Mouse (Mus musculus) brain, embryonic 18.5 days (tissue): ENCODE results near the gene Lep.
A peak's percentile ranks its signal among the peaks of the same experiment; 100 is the strongest.

ENCODE experiments used
- DNase-seq: peaks from one replicate; pipeline ENCODE4 v3.0.0-alpha.2; 2012; ENCODE audit warnings: low read depth, low spot score

Gene Lep

GRCm38 (mm10) chr6:29044029-29044428 lies 16.0 kb upstream of the Lep start:
- no peak for DNase-seq

- no peak for DNase-seq
These were observed 10.1 kb upstream of the Lep start for GRCm38 (mm10) chr6:29049926-29050325.

GRCm38 (mm10) chr6:29052188-29052587 lies 7.8 kb upstream of the Lep start:
- peak; percentile 22 for DNase-seq

GRCm38 (mm10) chr6:29053181-29053580 lies 6.8 kb upstream of the Lep start:
- DNase-seq = no peak

GRCm38 (mm10) chr6:29056377-29056776 lies 3.6 kb upstream of the Lep start:
- no peak for DNase-seq

GRCm38 (mm10) chr6:29066389-29066790 lies 6.4 kb downstream of the Lep start:
- no peak for DNase-seq

GRCm38 (mm10) chr6:29072258-29072657 lies 12.2 kb downstream of the Lep start:
- DNase-seq = no peak

GRCm38 (mm10) chr6:29073462-29074132 lies 13.6 kb downstream of the Lep start:
- DNase-seq = no peak

- DNase-seq = no peak
These were observed 14.1 kb downstream of the Lep start for GRCm38 (mm10) chr6:29074133-29074469.

- DNase-seq = peak; percentile 57
These were observed 19.3 kb downstream of the Lep start for GRCm38 (mm10) chr6:29079291-29079690.

- no peak for DNase-seq
These were observed 21.9 kb downstream of the Lep start for GRCm38 (mm10) chr6:29081826-29082363.

GRCm38 (mm10) chr6:29082776-29083354 lies 22.8 kb downstream of the Lep start:
- DNase-seq = no peak

- DNase-seq = no peak
These were observed 24.4 kb downstream of the Lep start for GRCm38 (mm10) chr6:29084401-29084800.

- DNase-seq = no peak
These were observed 28.1 kb downstream of the Lep start for GRCm38 (mm10) chr6:29087921-29088709.

- DNase-seq = no peak
These were observed 32.2 kb downstream of the Lep start for GRCm38 (mm10) chr6:29092234-29092633.

- DNase-seq = no peak
These were observed 32.9 kb downstream of the Lep start for GRCm38 (mm10) chr6:29092904-29093303.

GRCm38 (mm10) chr6:29099536-29100170 lies 39.6 kb downstream of the Lep start:
- DNase-seq = no peak

- DNase-seq = no peak
These were observed 40.4 kb downstream of the Lep start for GRCm38 (mm10) chr6:29100423-29100822.

- DNase-seq = no peak
These were observed 41.3 kb downstream of the Lep start for GRCm38 (mm10) chr6:29101248-29101864.

- no peak for DNase-seq
These were observed 48.4 kb downstream of the Lep start for GRCm38 (mm10) chr6:29108376-29108775.

- DNase-seq = no peak
These were observed 51.5 kb downstream of the Lep start for GRCm38 (mm10) chr6:29111501-29111900.

- DNase-seq = no peak
These were observed 55.7 kb downstream of the Lep start for GRCm38 (mm10) chr6:29115756-29116155.
